Mouse (Mus musculus) spleen, adult 2 months (tissue): ENCODE measurements around the gene Kalrn.

Experiments
- CTCF ChIP-seq: fragments of 200-500 bp; IDR thresholded peaks from 2 replicates; pipeline ENCODE4 v1.5.1; 2011; ENCODE audit warnings: mild to moderate bottlenecking, inconsistent platforms; ENCODE audit not compliant: insufficient read depth, insufficient read length, insufficient replicate concordance; ENCODE audit errors: extremely low read depth
- POLR2A ChIP-seq: fragments of 200-500 bp; IDR thresholded peaks from 2 replicates; pipeline ENCODE4 v1.6.1; 2011; ENCODE audit warnings: low read depth, low read length, inconsistent platforms

GRCm38 (mm10) chr16:34471441-34471840 lies 101.9 kb downstream of the Kalrn start:
- no peak for TF ChIP-seq CTCF
- TF ChIP-seq POLR2A, result no peak
